Mouse (Mus musculus) MEL (cell line): ENCODE measurements around the gene Zmym2. TPM values are rescaled to one million over a fixed set of nuclear protein-coding genes. Genes with fewer than 3 reads are reported as not detected.

Experiments
- DNase-seq: peaks from one replicate; pipeline ENCODE4 v3.0.0; 2011; ENCODE audit warnings: low read depth, low spot score
- H3K27ac ChIP-seq: 2 replicates; pipeline ENCODE4 v1.5.1; 2012; ENCODE audit warnings: low read depth, mild to moderate bottlenecking, control low read depth, low read length, moderate library complexity; ENCODE audit not compliant: control insufficient read depth
- H3K27me3 ChIP-seq, 2 experiments: fragments of 150-350 bp in 1 of 2; sonication (generic) in 1 of 2; 2 replicates each; pipeline ENCODE4 v1.6.1; 2012; ENCODE audit warnings: low read length in 2 of 2, mild to moderate bottlenecking in 2 of 2, improper control_type of control experiment in 1 of 2, moderate library complexity in 1 of 2; ENCODE audit not compliant: insufficient read depth in 2 of 2, control insufficient read depth in 1 of 2
- H3K36me3 ChIP-seq, 2 experiments: 2 replicates each; pipeline ENCODE4 v1.6.1; 2012 to 2014; ENCODE audit warnings: low read length in 2 of 2, improper control_type of control experiment in 1 of 2, inconsistent platforms in 1 of 2, mild to moderate bottlenecking in 1 of 2; ENCODE audit not compliant: insufficient read depth in 2 of 2, control insufficient read depth in 1 of 2
- H3K4me1 ChIP-seq, 2 experiments: fragments of 150-350 bp in 1 of 2; sonication (generic) in 1 of 2; 2 replicates each; pipeline ENCODE4 v1.6.1; 2012; ENCODE audit warnings: low read length in 2 of 2, improper control_type of control experiment in 1 of 2, mild to moderate bottlenecking in 1 of 2; ENCODE audit not compliant: insufficient read depth in 2 of 2, control insufficient read depth in 1 of 2
- H3K4me3 ChIP-seq, 2 experiments: fragments of 150-350 bp in 1 of 2; sonication (generic) in 1 of 2; 2 replicates each; pipeline ENCODE4 v1.5.1; 2012; ENCODE audit warnings: low read depth in 2 of 2, low read length in 2 of 2, mild to moderate bottlenecking in 2 of 2, moderate library complexity in 2 of 2, control low read depth in 1 of 2, improper control_type of control experiment in 1 of 2; ENCODE audit not compliant: control insufficient read depth in 1 of 2, insufficient read depth in 1 of 2
- H3K79me2 ChIP-seq: 2 replicates; pipeline ENCODE4 v1.6.1; 2012; ENCODE audit warnings: mild to moderate bottlenecking, low read length, moderate library complexity; ENCODE audit not compliant: control insufficient read depth, poor library complexity, insufficient read depth
- H3K9ac ChIP-seq: 2 replicates; pipeline ENCODE4 v1.6.1; 2012; ENCODE audit warnings: low read depth, mild to moderate bottlenecking, control low read depth, low read length, moderate library complexity; ENCODE audit not compliant: control insufficient read depth, poor library complexity, severe bottlenecking
- H3K9me3 ChIP-seq: fragments of 150-350 bp; sonication (generic); replicated peaks from 2 replicates; pipeline ENCODE4 v1.6.1; 2012; ENCODE audit warnings: mild to moderate bottlenecking, low read length, improper control_type of control experiment, moderate library complexity; ENCODE audit not compliant: insufficient read depth
- CHD2 ChIP-seq: IDR thresholded peaks from 2 replicates; pipeline ENCODE4 v1.6.1; 2011; ENCODE audit warnings: low read length, improper control_type of control experiment
- CTCF ChIP-seq, 3 experiments: IDR thresholded peaks in 2 of 3; conservative IDR thresholded peaks in 1 of 3; 2 replicates each; pipeline ENCODE4 v1.5.1; 2011 to 2012; ENCODE audit warnings: low read length in 3 of 3, low read depth in 2 of 3, mild to moderate bottlenecking in 2 of 3, improper control_type of control experiment in 1 of 3, inconsistent platforms in 1 of 3, mixed read lengths in 1 of 3, moderate library complexity in 1 of 3; ENCODE audit not compliant: control insufficient read depth in 1 of 3, insufficient read depth in 1 of 3, poor library complexity in 1 of 3, severe bottlenecking in 1 of 3
- E2F4 ChIP-seq: IDR thresholded peaks from 2 replicates; pipeline ENCODE4 v1.6.1; 2011; ENCODE audit warnings: low read depth, low read length, improper control_type of control experiment, borderline replicate concordance
- ETS1 ChIP-seq: IDR thresholded peaks from 2 replicates; pipeline ENCODE4 v1.6.1; 2012; ENCODE audit warnings: low read depth, mild to moderate bottlenecking, inconsistent platforms, low read length, improper control_type of control experiment, moderate library complexity
- HCFC1 ChIP-seq: IDR thresholded peaks from 2 replicates; pipeline ENCODE4 v1.6.1; 2012; ENCODE audit warnings: low read depth, mild to moderate bottlenecking, inconsistent platforms, low read length, improper control_type of control experiment, moderate library complexity
- KAT2A ChIP-seq: conservative IDR thresholded peaks from 2 replicates; pipeline ENCODE4 v1.6.1; 2012; ENCODE audit warnings: low read depth, low read length, improper control_type of control experiment, inconsistent platforms
- MAZ ChIP-seq: IDR thresholded peaks from 2 replicates; pipeline ENCODE4 v1.6.1; 2012; ENCODE audit warnings: low read depth, mild to moderate bottlenecking, inconsistent platforms, low read length, improper control_type of control experiment
- MEF2A ChIP-seq: IDR thresholded peaks from 2 replicates; pipeline ENCODE4 v1.6.1; 2014; ENCODE audit warnings: low read depth, mild to moderate bottlenecking, inconsistent platforms, low read length, improper control_type of control experiment; ENCODE audit not compliant: poor library complexity, insufficient replicate concordance, severe bottlenecking; ENCODE audit errors: extremely low read depth
- MXI1 ChIP-seq: IDR thresholded peaks from 2 replicates; pipeline ENCODE4 v1.6.1; 2011; ENCODE audit warnings: mild to moderate bottlenecking, low read depth, low read length, improper control_type of control experiment
- MYB ChIP-seq: IDR thresholded peaks from 2 replicates; pipeline ENCODE4 v1.6.1; 2011; ENCODE audit warnings: mild to moderate bottlenecking, low read depth, low read length, improper control_type of control experiment
- MYC ChIP-seq: IDR thresholded peaks from 2 replicates; pipeline ENCODE4 v1.6.1; 2011; ENCODE audit warnings: low read depth, mild to moderate bottlenecking, low read length, improper control_type of control experiment, moderate library complexity
- NELFE ChIP-seq: IDR thresholded peaks from 2 replicates; pipeline ENCODE4 v1.6.1; 2011; ENCODE audit warnings: low read depth, low read length, improper control_type of control experiment
- POLR2A ChIP-seq, 2 experiments: IDR thresholded peaks; 2 replicates each; pipeline ENCODE4 v1.6.1; 2011 to 2012; ENCODE audit warnings: low read length in 2 of 2, mild to moderate bottlenecking in 2 of 2, control low read depth in 1 of 2, improper control_type of control experiment in 1 of 2, low read depth in 1 of 2, moderate library complexity in 1 of 2; ENCODE audit not compliant: control insufficient read depth in 1 of 2, insufficient read depth in 1 of 2, poor library complexity in 1 of 2
- POLR2AphosphoS2 ChIP-seq: IDR thresholded peaks from 2 replicates; pipeline ENCODE4 v1.6.1; 2011; ENCODE audit warnings: low read length, improper control_type of control experiment
- RCOR1 ChIP-seq: IDR thresholded peaks from 2 replicates; pipeline ENCODE4 v1.6.1; 2012; ENCODE audit warnings: low read depth, mild to moderate bottlenecking, inconsistent platforms, low read length, improper control_type of control experiment
- SMC3 ChIP-seq: IDR thresholded peaks from 2 replicates; pipeline ENCODE4 v1.6.1; 2011; ENCODE audit warnings: low read depth, low read length, improper control_type of control experiment
- TCF12 ChIP-seq: IDR thresholded peaks from 2 replicates; pipeline ENCODE4 v1.6.1; 2014; ENCODE audit warnings: low read depth, mild to moderate bottlenecking, inconsistent platforms, low read length, improper control_type of control experiment, moderate library complexity
- USF1 ChIP-seq: IDR thresholded peaks from 2 replicates; pipeline ENCODE4 v1.6.1; 2014; ENCODE audit warnings: low read depth, mild to moderate bottlenecking, inconsistent platforms, low read length, improper control_type of control experiment, moderate library complexity
- ZC3H11A ChIP-seq: IDR thresholded peaks from 2 replicates; pipeline ENCODE4 v1.6.1; 2012; ENCODE audit warnings: low read depth, mild to moderate bottlenecking, inconsistent platforms, low read length, improper control_type of control experiment
- ZMIZ1 ChIP-seq: IDR thresholded peaks from 2 replicates; pipeline ENCODE4 v1.6.1; 2012; ENCODE audit warnings: low read depth, mild to moderate bottlenecking, inconsistent platforms, low read length, improper control_type of control experiment, moderate library complexity
- ZNF384 ChIP-seq: IDR thresholded peaks from 2 replicates; pipeline ENCODE4 v1.6.1; 2012; ENCODE audit warnings: low read depth, mild to moderate bottlenecking, inconsistent platforms, low read length, improper control_type of control experiment
- polyA plus RNA-seq, 2 experiments: library from polyadenylated mRNA; stranded (reverse) in 1 of 2; unstranded in 1 of 2; fragments of >175 nt in 1 of 2; fragments of >200 nt in 1 of 2; gene quantifications; 2 replicates each; pipeline versions ENCODE4 v1.2.1 to v1.2.4; 2012; ENCODE audit warnings: low replicate concordance in 2 of 2, low read depth in 1 of 2; ENCODE audit not compliant: insufficient read length in 2 of 2, insufficient read depth in 1 of 2, missing spikeins in 1 of 2
- total RNA-seq: library from RNA; depleted of rRNA; stranded (reverse); fragments of 300-350 nt; gene quantifications from 2 replicates; pipeline ENCODE4 v1.2.3, GENCODE M21; 2012

Gene Zmym2
- total and polyA plus RNA-seq, 3 experiments, result 9.8 to 407 (median 27.7) TPM

DNA sequence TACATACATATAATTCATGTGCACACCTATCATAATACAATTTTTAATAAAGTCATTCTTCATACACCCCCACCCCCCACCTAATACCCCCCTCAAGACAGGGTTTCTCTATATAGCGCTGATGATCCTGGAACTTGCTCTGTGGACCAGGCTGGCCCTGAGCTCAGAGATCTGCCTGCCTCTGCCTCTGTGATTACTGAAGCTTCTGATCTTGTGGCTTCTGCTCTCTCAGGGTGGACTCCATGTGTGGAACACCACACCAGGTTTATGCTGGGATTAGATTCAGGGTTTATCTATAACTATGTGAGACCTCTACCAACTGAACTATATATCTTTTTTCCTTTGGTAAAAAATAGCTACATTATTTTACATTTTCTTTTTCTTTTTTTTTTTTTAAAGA, 10.1 kb downstream of the Zmym2 start:
- Histone ChIP-seq H3K4me3 (no peak overlapping the region), H3K9ac (no peak overlapping the region), H3K79me2 (peaks cover 6% of the 10 kb centered on the region; the same call in 1 of the 2 replicates), H3K27ac (no peak overlapping the region), H3K4me1 (peaks cover 0 to 2% of the 10 kb centered on the region in 2 experiments; a peak in 1 of 4 replicates), H3K27me3 (no peaks in the 10 kb centered on the region), H3K9me3 (no peaks in the 10 kb centered on the region), H3K36me3 (peaks cover 11 to 19% of the 10 kb centered on the region in 2 experiments)
- TF ChIP-seq MXI1 (no peak), CHD2 (no peak), MYC (no peak), MAZ (no peak), POLR2A (IDR thresholded peaks at IDR 0.05; ENCODE audit: control insufficient read depth in 1 of 2, insufficient read depth in 1 of 2, low read depth in 1 of 2, low read length in 2 of 2, poor library complexity in 1 of 2) (no peak), CTCF (IDR thresholded peaks at IDR 0.05 in 2 of 3, conservative IDR thresholded peaks at IDR 0.05 in 1 of 3; ENCODE audit: control insufficient read depth in 1 of 3, insufficient read depth in 1 of 3, low read depth in 2 of 3, low read length in 3 of 3, poor library complexity in 1 of 3, severe bottlenecking in 1 of 3) (no peak), ETS1 (no peak), SMC3 (no peak), POLR2AphosphoS2 (no peak), ZMIZ1 (no peak), KAT2A (no peak), HCFC1 (no peak), TCF12 (no peak), NELFE (no peak), E2F4 (no peak), ZC3H11A (no peak)
- no peak for DNase-seq

- Histone ChIP-seq H3K4me3 (no peak overlapping the region), H3K9ac (no peak overlapping the region), H3K79me2 (peaks cover 6% of the 10 kb centered on the region; the same call in 1 of the 2 replicates), H3K4me1 (peaks cover 0 to 2% of the 10 kb centered on the region in 2 experiments; a peak in 1 of 4 replicates), H3K36me3 (peaks cover 11 to 24% of the 10 kb centered on the region in 2 experiments), H3K27me3 (no peaks in the 10 kb centered on the region), H3K9me3 (no peaks in the 10 kb centered on the region), H3K27ac (no peak overlapping the region)
- no peak for DNase-seq
- no peak for TF ChIP-seq MYB
- TF ChIP-seq MAZ, result no peak
- no peak for TF ChIP-seq USF1
- TF ChIP-seq HCFC1, result no peak
- TF ChIP-seq MEF2A, result no peak
- no peak for TF ChIP-seq ZNF384
- TF ChIP-seq RCOR1, result peak; percentile 72; the same call in 1 of the 2 replicates
Measured at GRCm38 (mm10) chr14:56897475-56897874, 11.0 kb downstream of the Zmym2 start.
